Mouse (Mus musculus) cerebellum, adult 2 months (tissue): ENCODE measurements at regions not wholly inside any gene's neighbourhood (a gene's known extent, or its start where the extent isn't known, plus 50 kb on each side); places are given as distances from the start of the nearest gene placed in this dataset.

Experiments
- DNase-seq, 2 experiments: peaks; one replicate each; pipeline ENCODE4 v3.0.0; 2021
- H3K27ac ChIP-seq: fragments of 200-500 bp; 2 replicates; pipeline ENCODE4 v1.5.1; 2012; ENCODE audit warnings: low read length, control low read depth, inconsistent platforms; ENCODE audit not compliant: insufficient read depth
- H3K27me3 ChIP-seq: fragments of 200-500 bp; 2 replicates; pipeline ENCODE4 v1.6.1; 2012; ENCODE audit warnings: inconsistent platforms, mild to moderate bottlenecking, low read length, moderate library complexity; ENCODE audit not compliant: control insufficient read depth, insufficient read depth
- H3K4me1 ChIP-seq: fragments of 200-500 bp; 2 replicates; pipeline ENCODE4 v1.6.1; 2011; ENCODE audit warnings: low read length; ENCODE audit not compliant: control insufficient read depth, insufficient read depth
- H3K4me3 ChIP-seq: fragments of 200-500 bp; replicated peaks from 2 replicates; pipeline ENCODE3; 2011; ENCODE audit warnings: mild to moderate bottlenecking, low read depth, low read length, control low read depth; ENCODE audit not compliant: insufficient read depth
- CTCF ChIP-seq: fragments of 200-500 bp; IDR thresholded peaks from 2 replicates; pipeline ENCODE4 v1.5.1; 2011; ENCODE audit warnings: low read depth, mild to moderate bottlenecking, control low read depth, low read length, moderate library complexity, borderline replicate concordance; ENCODE audit not compliant: insufficient read depth
- POLR2A ChIP-seq: fragments of 200-500 bp; IDR thresholded peaks from 2 replicates; pipeline ENCODE4 v1.6.1; 2011; ENCODE audit warnings: low read length, control low read depth, borderline replicate concordance; ENCODE audit not compliant: insufficient read depth
- WGBS: fragments of 180-500 bp; shearing (Covaris S2); methylation state at CpG from one replicate; pipeline ENCODE4 v1.1.7; 2018; 5-methylcytosine and 5-hydroxymethylcytosine counted together

GRCm38 (mm10) chr16:30663971-30664370 is 64.4 kb downstream of the Fam43a start:
- Histone ChIP-seq H3K27ac (no peak overlapping the region), H3K4me3 (no peak overlapping the region), H3K4me1 (no peaks in the 10 kb centered on the region), H3K27me3 (no peaks in the 10 kb centered on the region)
- DNase-seq: no peak
- WGBS: 51% methylated on average over 3 of the region's 3 CpGs
- TF ChIP-seq POLR2A: no peak
- no peak for TF ChIP-seq CTCF

- H3K4me3 ChIP-seq: no peak overlapping the region
- no peak overlapping the region for H3K27ac ChIP-seq
- no peaks in the 10 kb centered on the region for H3K4me1 ChIP-seq
- no peaks in the 10 kb centered on the region for H3K27me3 ChIP-seq
- TF ChIP-seq POLR2A (no peak), CTCF (no peak)
- no peak for DNase-seq
- 27% methylated on average over 4 of the region's 4 CpGs for WGBS
Measured at GRCm38 (mm10) chr16:30664433-30664832, 64.9 kb downstream of the Fam43a start.

DNA sequence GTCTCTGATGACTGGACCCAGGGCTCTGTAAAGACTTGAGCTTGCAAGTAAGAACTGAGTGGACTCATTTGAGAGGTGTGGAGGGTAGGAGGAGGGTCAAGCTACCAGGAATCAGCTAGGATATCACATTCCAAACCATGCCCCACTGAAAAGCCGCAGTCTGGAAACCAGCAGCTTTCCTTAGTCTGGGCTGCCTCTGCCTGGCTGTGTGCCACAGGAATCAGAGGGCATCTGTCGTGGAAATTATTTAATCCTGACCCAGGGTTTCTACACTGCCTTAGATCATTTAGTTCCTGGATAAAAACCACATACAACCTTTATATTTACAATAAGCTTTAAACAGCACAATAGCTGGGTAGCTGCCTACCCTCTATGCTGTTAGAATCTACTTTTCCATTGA is 66.4 kb downstream of the Fam43a start:
- TF ChIP-seq POLR2A (no peak), CTCF (no peak)
- WGBS: 43% methylated on average over 2 of the region's 2 CpGs
- no peak overlapping the region for H3K4me3 ChIP-seq
- no peaks in the 10 kb centered on the region for H3K27me3 ChIP-seq
- H3K4me1 ChIP-seq: no peaks in the 10 kb centered on the region
- no peak for DNase-seq
- no peak overlapping the region for H3K27ac ChIP-seq

GRCm38 (mm10) chr16:30669883-30670282 is 70.4 kb downstream of the Fam43a start:
- H3K27me3 ChIP-seq: no peaks in the 10 kb centered on the region
- no peak for DNase-seq
- TF ChIP-seq POLR2A (no peak), CTCF (no peak)
- no peak overlapping the region for H3K4me3 ChIP-seq
- H3K4me1 ChIP-seq: no peaks in the 10 kb centered on the region
- no peak overlapping the region for H3K27ac ChIP-seq
- 84% methylated on average over 8 of the region's 8 CpGs for WGBS

GRCm38 (mm10) chr16:30671584-30671983 is 72.1 kb downstream of the Fam43a start:
- no peaks in the 10 kb centered on the region for H3K4me1 ChIP-seq
- no peak for TF ChIP-seq POLR2A
- TF ChIP-seq CTCF: no peak
- no peak overlapping the region for H3K27ac ChIP-seq
- 40% methylated on average over 10 of the region's 10 CpGs for WGBS
- no peaks in the 10 kb centered on the region for H3K27me3 ChIP-seq
- no peak overlapping the region for H3K4me3 ChIP-seq
- no peak for DNase-seq

DNA sequence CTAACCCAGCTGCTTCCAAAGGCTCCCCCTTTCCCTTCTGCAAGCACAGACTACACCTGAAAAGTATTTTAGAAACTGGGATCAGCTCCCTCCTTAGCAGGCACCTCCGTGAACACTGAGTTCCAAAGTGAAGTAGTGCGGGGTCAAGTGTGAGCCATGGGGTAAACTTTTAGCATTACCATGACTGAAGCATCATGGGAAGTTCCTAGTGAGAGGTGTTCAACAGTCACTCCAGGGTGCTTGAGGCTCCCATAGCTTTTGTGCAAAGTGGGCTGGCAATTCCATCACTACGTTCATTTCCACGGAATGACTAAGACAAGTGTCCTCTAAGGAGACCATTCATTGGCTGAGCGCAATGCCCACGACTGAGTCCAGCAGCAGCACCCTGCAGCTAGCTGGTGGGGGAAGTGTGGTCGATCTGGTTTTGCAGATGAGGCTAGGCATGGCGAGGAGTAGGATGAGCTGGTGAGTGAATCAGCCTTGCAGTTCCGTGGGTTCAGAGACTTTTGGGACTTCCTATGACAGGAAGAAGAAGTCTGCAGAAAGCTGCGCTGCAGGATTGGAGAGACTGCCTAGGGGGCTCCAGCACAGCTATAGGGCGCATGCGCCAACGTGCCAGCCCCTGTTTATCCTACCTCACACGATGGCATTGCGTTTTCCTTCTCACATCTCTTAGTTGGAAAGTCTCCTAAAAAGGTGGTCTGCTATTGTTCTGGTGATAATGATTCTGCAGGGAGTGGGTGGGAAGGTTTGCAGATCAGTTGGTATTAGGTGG is 73.4 kb downstream of the Fam43a start:
- 76% methylated on average over 15 of the region's 15 CpGs for WGBS
- H3K27me3 ChIP-seq: no peaks in the 10 kb centered on the region

DNA sequence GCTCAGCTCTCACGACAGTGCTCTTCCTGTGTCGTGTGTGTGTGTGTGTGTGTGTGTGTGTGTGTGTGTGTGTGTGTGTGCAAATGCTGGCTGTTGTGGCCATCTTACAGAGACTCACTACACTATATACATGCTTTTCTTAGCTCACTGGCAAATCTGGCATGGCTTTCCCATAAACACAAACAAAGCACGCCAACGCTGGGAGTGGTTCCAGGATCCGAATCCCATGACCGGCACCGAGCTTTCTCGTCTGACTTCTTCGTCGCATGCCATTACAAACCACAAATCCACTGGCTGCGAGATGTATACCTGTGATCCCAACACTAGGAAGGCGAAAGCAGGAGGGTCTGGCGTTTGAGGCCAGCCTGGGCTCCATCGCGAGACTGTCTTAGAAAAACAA is 74.1 kb downstream of the Fam43a start:
- Histone ChIP-seq H3K4me3 (no peak overlapping the region), H3K27me3 (no peaks in the 10 kb centered on the region), H3K27ac (no peak overlapping the region), H3K4me1 (no peaks in the 10 kb centered on the region)
- 37% methylated on average over 15 of the region's 15 CpGs for WGBS
- DNase-seq: peak in 1 of 2 experiments; percentile 20
- TF ChIP-seq CTCF (no peak), POLR2A (no peak)

More for the DNA sequence above, 73.4 kb downstream of the Fam43a start:
- Histone ChIP-seq H3K4me3 (no peak overlapping the region), H3K4me1 (no peaks in the 10 kb centered on the region), H3K27ac (no peak overlapping the region)
- TF ChIP-seq CTCF: no peak
- TF ChIP-seq POLR2A: no peak
- DNase-seq: no peak

DNA sequence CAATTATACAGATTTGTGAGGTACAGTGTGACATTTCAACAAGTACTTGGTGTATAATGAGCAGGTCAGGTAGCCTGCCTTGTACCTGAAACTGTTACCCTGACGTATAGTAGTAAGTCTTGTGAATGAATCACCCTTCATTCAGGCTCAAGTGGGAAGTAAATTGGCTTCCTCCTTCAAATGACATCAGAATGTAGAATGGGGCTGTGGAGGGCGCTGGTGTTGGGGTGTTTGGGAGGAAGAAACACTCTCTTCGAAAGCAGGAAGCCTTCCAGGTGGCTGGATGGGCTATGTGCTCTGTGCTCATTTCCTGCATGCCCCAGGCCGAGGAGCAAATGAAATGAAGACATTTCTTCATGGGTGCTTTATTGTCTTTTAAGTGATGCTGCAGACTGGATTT is 76.3 kb downstream of the Fam43a start:
- Histone ChIP-seq H3K27ac (no peak overlapping the region), H3K4me3 (no peak overlapping the region), H3K4me1 (no peaks in the 10 kb centered on the region), H3K27me3 (no peaks in the 10 kb centered on the region)
- TF ChIP-seq POLR2A: no peak
- no peak for TF ChIP-seq CTCF
- 88% methylated on average over 4 of the region's 4 CpGs for WGBS
- no peak for DNase-seq

DNA sequence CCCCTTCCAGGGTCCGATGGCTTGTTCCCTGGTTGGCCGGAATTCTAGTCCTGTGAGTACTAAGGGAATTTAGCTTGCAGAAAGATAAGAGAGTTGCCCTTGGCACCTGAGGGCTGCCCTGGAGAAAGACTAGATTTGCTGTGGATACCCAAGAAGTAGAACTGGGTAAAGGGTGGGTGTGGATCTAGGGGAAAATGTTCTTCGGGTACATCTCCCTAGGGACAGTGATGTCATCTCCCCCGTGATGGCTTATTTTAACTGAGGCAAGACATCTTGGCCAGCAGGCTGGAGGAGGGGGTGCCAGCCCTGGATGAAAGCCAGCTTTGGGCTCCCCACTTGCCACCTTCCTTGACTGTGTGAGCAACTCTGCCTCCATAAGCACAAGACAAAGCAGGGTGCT is 77.5 kb downstream of the Fam43a start:
- H3K4me1 ChIP-seq: no peaks in the 10 kb centered on the region; the same call in 1 of the 2 replicates
- TF ChIP-seq CTCF (no peak), POLR2A (no peak)

More for the DNA sequence above, 77.5 kb downstream of the Fam43a start:
- DNase-seq: no peak
- no peak overlapping the region for H3K4me3 ChIP-seq
- no peak overlapping the region for H3K27ac ChIP-seq
- WGBS: 70% methylated on average over 4 of the region's 4 CpGs
- no peaks in the 10 kb centered on the region for H3K27me3 ChIP-seq
